Mouse (Mus musculus) ovary, adult 2 months (tissue): ENCODE results near the gene Fam78a. TPM values are rescaled to one million over a fixed set of nuclear protein-coding genes. Genes with fewer than 3 reads are reported as not detected.

ENCODE experiments used
- polyA plus RNA-seq: library from polyadenylated mRNA; depleted of rRNA; stranded (reverse); fragments of >200 nt; gene quantifications from 2 replicates; pipeline ENCODE4 v1.2.3, GENCODE M21; 2012; rRNA removed

Fam78a gene
- 20.4 and 35.3 TPM in 2 replicates for polyA plus RNA-seq

DNA sequence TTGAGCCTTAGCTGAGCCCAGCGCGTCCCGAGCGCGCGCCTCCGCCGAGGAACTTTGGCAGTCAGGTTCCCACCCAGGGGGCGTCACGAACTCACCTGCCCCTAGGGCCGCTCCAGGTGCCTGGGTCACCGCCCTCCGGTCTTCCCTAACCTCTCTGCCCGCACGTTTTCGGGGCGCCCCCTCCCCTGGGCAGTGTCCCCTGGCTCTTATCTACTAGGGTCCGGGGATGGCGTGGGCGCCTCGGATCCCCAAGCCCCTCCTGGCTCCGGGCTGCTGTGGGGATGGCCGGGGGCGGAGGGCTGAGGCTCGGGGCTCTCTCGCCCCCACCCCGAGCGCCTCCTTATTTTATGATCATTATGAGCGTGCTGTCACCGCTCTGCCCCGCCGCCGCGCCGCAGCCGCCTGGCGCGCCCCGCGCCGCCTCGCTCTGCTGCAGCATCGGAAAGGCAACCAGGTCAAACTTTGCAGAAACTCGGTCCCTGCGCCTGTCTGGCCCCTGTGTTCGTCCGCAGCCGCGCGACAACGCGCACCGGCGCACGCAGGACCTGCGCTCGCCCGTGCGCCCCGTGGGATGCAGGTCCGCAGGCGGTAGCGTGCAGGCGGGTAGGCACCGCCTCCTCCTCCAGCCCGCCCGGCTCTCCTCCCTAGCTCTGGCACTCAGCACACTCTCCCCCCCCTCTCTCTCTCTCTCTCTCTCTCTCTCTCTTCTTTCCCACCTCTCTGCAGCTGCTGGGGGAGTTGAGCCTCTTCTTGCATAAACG is at the start of gene Fam78a:
Gene Fam78a, minus strand, starts transcription at position 747 of the 761 bp plus-strand sequence.

DNA sequence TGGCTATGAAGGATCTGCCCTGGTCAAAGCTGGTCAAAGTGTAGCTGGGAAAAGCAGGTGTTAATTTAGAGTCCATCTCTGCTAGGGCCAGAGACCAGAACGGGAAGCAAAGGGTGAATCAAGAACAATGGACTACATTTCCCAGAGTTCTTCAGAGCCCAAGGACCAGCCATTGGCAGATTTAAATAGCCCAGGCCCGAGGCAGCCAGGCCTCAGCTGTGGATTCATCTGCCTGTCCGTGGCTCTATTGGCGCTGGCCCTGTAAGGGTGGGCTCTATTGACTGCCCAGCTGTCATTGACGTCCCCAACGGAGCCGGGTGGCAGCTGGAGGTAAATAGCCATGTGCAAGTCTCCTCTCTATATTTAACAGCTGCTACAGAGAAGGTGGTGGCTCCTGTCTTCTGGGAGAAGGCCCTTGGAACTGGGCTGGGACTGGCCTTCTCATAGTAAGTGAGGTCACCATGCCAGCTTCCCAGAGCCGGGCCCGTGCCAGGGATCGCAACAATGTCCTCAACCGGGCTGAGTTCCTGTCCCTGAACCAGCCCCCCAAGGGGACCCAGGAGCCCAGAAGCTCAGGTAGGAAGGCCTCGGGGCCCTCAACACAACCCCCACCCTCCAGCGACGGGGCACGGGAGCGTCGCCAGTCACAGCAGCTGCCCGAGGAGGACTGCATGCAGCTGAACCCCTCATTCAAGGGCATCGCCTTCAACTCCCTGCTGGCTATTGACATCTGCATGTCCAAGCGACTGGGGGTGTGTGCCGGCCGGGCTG is 10.9 kb upstream of the Fam78a start, which contains the start of gene Plpp7:
Gene Plpp7, plus strand, starts transcription at position 178 of the 771 bp plus-strand sequence.

Other genes with a start within 250 kb of the Fam78a start
- 0.05 and 0.08 TPM in 2 replicates for gene Fibcd1, start 238.9 kb downstream of the Fam78a start, polyA plus RNA-seq
- 57.0 and 63.8 TPM in 2 replicates for gene Lamc3, start 197.6 kb downstream of the Fam78a start, polyA plus RNA-seq
- gene Aif1l, start 134.7 kb downstream of the Fam78a start, polyA plus RNA-seq: 41.5 and 74.9 TPM in 2 replicates
- 40.4 and 46.9 TPM in 2 replicates for gene Nup214, start 110.4 kb downstream of the Fam78a start, polyA plus RNA-seq
- gene Plpp7, start 10.7 kb upstream of the Fam78a start, polyA plus RNA-seq: 38.3 and 48.7 TPM in 2 replicates
- 90.9 and 101 TPM in 2 replicates for gene Prrc2b, start 66.2 kb upstream of the Fam78a start, polyA plus RNA-seq
- gene Pomt1, start 151.7 kb upstream of the Fam78a start, polyA plus RNA-seq: 74.2 and 83.8 TPM in 2 replicates
- gene Uck1, start 175.3 kb upstream of the Fam78a start, polyA plus RNA-seq: 225 and 238 TPM in 2 replicates
- gene Golga2, start 202.5 kb upstream of the Fam78a start, polyA plus RNA-seq: 49.3 and 53.1 TPM in 2 replicates
- 134 and 165 TPM in 2 replicates for gene Swi5, start 203.2 kb upstream of the Fam78a start, polyA plus RNA-seq